Mouse (Mus musculus) liver, postnatal 0 days (tissue): ENCODE data around the gene Stk24. TPM values are rescaled to one million over a fixed set of nuclear protein-coding genes. Genes with fewer than 3 reads are reported as not detected.

Source experiments
- ATAC-seq: fragments of 200-750 bp; cut with Nextera tagmentation; 2 replicates; pipeline ENCODE4 v1.8.0; 2017; ENCODE audit warnings: mild to moderate bottlenecking, moderate library complexity
- DNase-seq: peaks from one replicate; pipeline ENCODE4 v3.0.0-alpha.2; 2016
- H3K27ac ChIP-seq: fragments of 300-500 bp; sonication (generic); 2 replicates; pipeline ENCODE4 v1.5.1; 2014; ENCODE audit warnings: antibody characterized with exemption, moderate library complexity, mild to moderate bottlenecking, low read depth
- H3K27me3 ChIP-seq: fragments of 300-500 bp; sonication (generic); 2 replicates; pipeline ENCODE4 v1.6.1; 2014; ENCODE audit warnings: low read length, control low read depth, mixed read lengths; ENCODE audit not compliant: insufficient read depth
- H3K36me3 ChIP-seq: fragments of 300-500 bp; sonication (generic); replicated peaks from 2 replicates; pipeline ENCODE4 v1.6.1; 2014; ENCODE audit warnings: mild to moderate bottlenecking, control low read depth, low read length, moderate library complexity, mixed read lengths; ENCODE audit not compliant: insufficient read depth
- H3K4me1 ChIP-seq: fragments of 300-500 bp; sonication (generic); 2 replicates; pipeline ENCODE4 v1.6.1; 2014; ENCODE audit warnings: antibody characterized with exemption, mild to moderate bottlenecking, control low read depth; ENCODE audit not compliant: insufficient read depth
- H3K4me2 ChIP-seq: fragments of 300-500 bp; sonication (generic); 2 replicates; pipeline ENCODE4 v1.6.1; 2014; ENCODE audit warnings: low read depth, mild to moderate bottlenecking, low read length, moderate library complexity, mixed read lengths
- H3K4me3 ChIP-seq: fragments of 300-500 bp; sonication (generic); 2 replicates; pipeline ENCODE4 v1.5.1; 2014; ENCODE audit warnings: low read depth, low read length
- H3K9ac ChIP-seq: fragments of 300-500 bp; sonication (generic); replicated peaks from 2 replicates; pipeline ENCODE4 v1.6.1; 2014; ENCODE audit warnings: mild to moderate bottlenecking, moderate library complexity
- H3K9me3 ChIP-seq: fragments of 300-500 bp; sonication (generic); 2 replicates; pipeline ENCODE4 v1.6.1; 2016; ENCODE audit warnings: mild to moderate bottlenecking, control low read depth, low read length, mixed read lengths
- CTCF ChIP-seq: sonication (generic); IDR thresholded peaks from 2 replicates; pipeline ENCODE4 v1.5.1; 2016; ENCODE audit warnings: antibody characterized with exemption, low read depth
- EP300 ChIP-seq: IDR thresholded peaks from 2 replicates; pipeline ENCODE4 v1.6.1; 2016; ENCODE audit warnings: antibody characterized with exemption, low read depth, mild to moderate bottlenecking
- WGBS: fragments of 180-500 bp; shearing (Covaris S2); extraction: QIAGEN DNeasy Blood & Tissue Kit; methylation state at CpG from one replicate; pipeline ENCODE4 v1.1.7; 2014; ENCODE audit not compliant: insufficient replicate concordance; 5-methylcytosine and 5-hydroxymethylcytosine counted together
- polyA plus RNA-seq: library from polyadenylated mRNA; unstranded; fragments of >200 nt; fragmentation: Nextera tagmentation; extraction: Ambion mirVana; gene quantifications from 2 replicates; pipeline ENCODE4 v1.2.1, GENCODE M21; 2015

Stk24 gene
- polyA plus RNA-seq, 1 experiment from 2014 or later = 19.3 TPM

DNA sequence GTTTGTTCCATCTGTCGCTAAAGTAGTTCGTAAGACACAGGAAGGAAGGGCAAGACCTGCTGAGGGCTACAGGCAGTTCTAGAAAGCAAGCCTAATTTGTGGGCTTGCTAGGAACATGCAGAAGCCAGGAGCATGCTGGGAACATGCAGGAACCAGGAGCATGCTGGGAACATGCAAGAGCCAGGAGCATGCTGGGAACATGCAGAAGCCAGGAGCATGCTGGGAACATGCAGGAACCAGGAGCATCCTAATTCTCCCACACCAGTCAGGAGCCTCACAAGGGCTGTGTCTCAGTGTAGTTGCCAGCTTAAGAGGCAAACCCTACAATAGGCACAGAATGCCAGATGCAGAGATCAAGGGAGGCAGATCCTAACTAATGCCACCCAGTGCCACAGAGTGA is 53.4 kb downstream of the Stk24 start:
- no peak overlapping the region for H3K27ac ChIP-seq
- DNase-seq (no peak), ATAC-seq (no peak)
- no peak overlapping the region for H3K4me2 ChIP-seq
- no peaks in the 10 kb centered on the region for H3K9me3 ChIP-seq
- H3K4me1 ChIP-seq = peaks cover 56% of the 10 kb centered on the region
- no peaks in the 10 kb centered on the region for H3K27me3 ChIP-seq
- H3K4me3 ChIP-seq = no peak overlapping the region
- TF ChIP-seq EP300 = no peak
- no peak for TF ChIP-seq CTCF
- 41% methylated on average over 2 of the region's 2 CpGs for whole genome bisulfite sequencing
- no peak overlapping the region for H3K9ac ChIP-seq
- H3K36me3 ChIP-seq = 0 out of 2 replicates have a peak, but pooled peaks cover 3% of the 10 kb centered on the region

DNA sequence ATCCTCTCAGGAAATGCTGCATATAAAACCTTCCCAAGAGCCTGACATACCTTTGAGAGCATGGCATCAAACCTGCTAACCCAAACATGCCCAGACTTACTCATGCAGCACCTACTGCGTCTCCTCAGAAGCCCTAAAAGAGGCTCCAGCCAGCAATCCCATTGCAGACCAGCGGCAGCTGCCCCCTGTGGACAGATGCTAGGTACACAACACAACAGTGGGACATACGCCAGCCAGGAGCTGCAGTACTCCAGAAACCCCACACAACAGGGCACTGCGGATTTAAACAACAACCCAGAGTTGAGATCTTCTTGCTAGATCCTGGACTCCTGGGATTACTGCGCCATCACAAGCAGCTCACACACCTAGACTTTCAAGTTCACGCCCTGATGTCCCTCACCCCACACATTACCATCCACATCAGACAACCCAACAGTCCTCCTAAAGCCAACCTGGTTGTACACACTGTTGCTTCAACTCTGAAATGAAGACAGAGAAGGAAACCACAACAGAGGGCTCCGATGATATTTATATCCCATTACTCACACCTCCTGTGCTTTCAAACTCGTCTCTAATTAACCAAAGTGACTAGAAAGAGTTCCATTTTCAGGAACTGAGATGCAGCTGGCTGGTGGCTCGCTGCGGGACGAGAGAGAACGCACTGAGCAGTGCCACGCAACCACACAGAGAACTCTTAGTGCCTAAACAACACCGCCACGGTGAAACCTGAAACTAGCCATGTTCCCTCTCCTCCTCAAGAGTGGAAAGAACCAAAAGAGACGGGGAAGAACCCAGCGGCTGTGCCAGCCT is 55.1 kb downstream of the Stk24 start:
- TF ChIP-seq EP300 (no peak), CTCF (0 out of 2 replicates have a peak, but pooled peaks have one; percentile 13)
- H3K36me3 ChIP-seq = 0 out of 2 replicates have a peak, but pooled peaks cover 3% of the 10 kb centered on the region
- no peak overlapping the region for H3K4me3 ChIP-seq
- H3K4me1 ChIP-seq = peaks cover 49% of the 10 kb centered on the region
- H3K27ac ChIP-seq = peak overlapping the region; percentile 29; the same call in 1 of the 2 replicates
- ATAC-seq = peak; percentile 53
- no peaks in the 10 kb centered on the region for H3K9me3 ChIP-seq
- H3K27me3 ChIP-seq = no peaks in the 10 kb centered on the region
- no peak overlapping the region for H3K9ac ChIP-seq
- H3K4me2 ChIP-seq = no peak overlapping the region
- peak; percentile 26 for DNase-seq
- 60% methylated on average over 17 of the region's 17 CpGs for WGBS

DNA sequence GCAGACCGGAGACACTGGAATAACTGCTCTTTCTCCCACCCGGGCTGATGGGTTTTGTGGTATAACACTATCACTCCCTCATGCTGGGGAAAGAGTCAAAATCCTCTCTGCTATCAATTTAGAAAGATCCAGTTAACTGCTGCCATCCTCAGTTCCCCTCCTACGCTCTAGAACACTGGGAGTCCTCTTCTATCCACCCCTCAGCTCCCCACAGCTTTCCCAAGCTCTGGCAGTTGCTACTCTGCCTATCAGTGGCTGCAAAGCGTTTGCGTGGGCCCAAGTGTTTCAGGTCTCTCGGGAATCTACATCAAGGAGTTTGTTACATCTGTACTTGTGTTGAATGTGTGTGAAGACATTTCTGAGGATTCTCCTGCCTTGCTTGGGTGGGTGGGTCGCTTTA is 57.2 kb downstream of the Stk24 start:
- Histone ChIP-seq H3K4me1 (peaks cover 44% of the 10 kb centered on the region), H3K36me3 (0 out of 2 replicates have a peak, but pooled peaks cover 3% of the 10 kb centered on the region), H3K9me3 (no peaks in the 10 kb centered on the region), H3K9ac (no peak overlapping the region), H3K4me2 (no peak overlapping the region), H3K4me3 (no peak overlapping the region), H3K27me3 (no peaks in the 10 kb centered on the region), H3K27ac (no peak overlapping the region)
- 70% methylated on average over 7 of the region's 7 CpGs for WGBS
- DNase-seq (no peak), ATAC-seq (no peak)
- no peak for TF ChIP-seq CTCF
- no peak for TF ChIP-seq EP300

DNA sequence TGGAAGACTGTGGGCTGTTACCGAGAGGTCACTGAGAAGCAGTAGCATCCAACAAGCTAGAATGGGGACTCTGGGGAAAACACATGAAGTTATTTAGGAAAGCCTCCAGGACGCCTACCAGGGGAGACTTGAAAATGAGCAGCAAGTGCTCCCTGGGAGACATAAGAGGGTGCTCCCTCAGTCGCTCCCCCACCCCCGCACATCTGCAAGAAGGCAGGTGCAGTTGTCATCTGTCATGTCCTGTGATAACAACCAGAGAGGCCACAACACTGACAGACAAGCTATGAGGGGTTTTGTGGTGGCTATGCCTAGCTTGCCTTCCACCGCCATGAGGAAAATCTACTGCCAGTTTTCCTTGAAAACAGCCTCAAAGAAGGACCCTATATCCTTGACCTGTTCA is 57.7 kb downstream of the Stk24 start:
- no peaks in the 10 kb centered on the region for H3K9me3 ChIP-seq
- ATAC-seq (no peak), DNase-seq (no peak)
- H3K27me3 ChIP-seq = no peaks in the 10 kb centered on the region
- H3K4me3 ChIP-seq = no peak overlapping the region
- H3K36me3 ChIP-seq = 0 out of 2 replicates have a peak, but pooled peaks cover 3% of the 10 kb centered on the region
- TF ChIP-seq EP300 (no peak), CTCF (no peak)
- H3K27ac ChIP-seq = no peak overlapping the region
- no peak overlapping the region for H3K9ac ChIP-seq
- peaks cover 44% of the 10 kb centered on the region for H3K4me1 ChIP-seq
- H3K4me2 ChIP-seq = no peak overlapping the region
- WGBS = 87% methylated on average over 5 of the region's 5 CpGs

DNA sequence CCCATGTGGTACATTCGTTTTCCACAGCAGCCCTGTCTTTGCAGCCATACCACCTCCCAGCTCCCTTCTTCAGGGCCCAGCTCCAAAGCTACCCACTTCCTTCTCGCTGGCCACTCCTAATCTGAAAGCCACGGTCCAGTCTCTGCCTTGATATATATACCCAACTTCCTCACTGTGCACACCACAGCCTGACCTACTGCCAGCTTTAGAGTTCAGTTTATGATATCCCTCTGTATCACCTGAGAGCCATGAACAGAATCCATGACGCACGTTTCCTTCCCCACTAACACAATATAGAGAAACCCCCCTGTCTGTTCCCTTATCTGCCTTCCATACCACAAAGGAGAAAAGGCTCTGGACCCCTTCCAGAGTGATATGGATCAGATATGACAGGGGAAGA is 61.4 kb downstream of the Stk24 start:
- ATAC-seq (no peak), DNase-seq (no peak)
- WGBS = 26% methylated on average over 5 of the region's 5 CpGs
- no peaks in the 10 kb centered on the region for H3K36me3 ChIP-seq
- H3K27me3 ChIP-seq = no peaks in the 10 kb centered on the region
- H3K4me3 ChIP-seq = no peak overlapping the region
- no peak overlapping the region for H3K9ac ChIP-seq
- H3K9me3 ChIP-seq = no peaks in the 10 kb centered on the region
- no peak overlapping the region for H3K27ac ChIP-seq
- no peak overlapping the region for H3K4me2 ChIP-seq
- TF ChIP-seq CTCF (no peak), EP300 (no peak)
- peaks cover 24% of the 10 kb centered on the region for H3K4me1 ChIP-seq

DNA sequence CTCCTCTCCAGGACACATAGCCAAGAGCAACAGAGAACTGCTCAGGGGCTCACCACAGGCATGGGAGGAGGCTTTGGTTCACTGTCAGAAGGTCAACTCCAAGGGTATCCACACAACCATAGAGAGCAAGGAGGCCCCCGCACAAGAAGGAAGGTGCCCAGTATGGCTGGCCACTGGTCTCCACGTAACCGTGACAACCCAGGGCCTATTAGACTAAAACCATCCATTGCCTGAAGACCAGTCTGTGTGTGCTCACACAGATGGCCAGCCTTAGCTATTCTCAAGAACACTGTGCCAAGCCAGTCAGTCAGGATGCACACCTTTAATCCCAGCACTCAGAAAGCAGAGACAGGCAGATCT is 62.5 kb downstream of the Stk24 start:
- no peak overlapping the region for H3K4me3 ChIP-seq
- H3K27ac ChIP-seq = no peak overlapping the region
- WGBS = 89% methylated on average over 3 of the region's 3 CpGs
- ATAC-seq (no peak), DNase-seq (no peak)
- no peaks in the 10 kb centered on the region for H3K27me3 ChIP-seq
- H3K9ac ChIP-seq = no peak overlapping the region
- H3K36me3 ChIP-seq = no peaks in the 10 kb centered on the region
- H3K9me3 ChIP-seq = no peaks in the 10 kb centered on the region
- H3K4me1 ChIP-seq = peaks cover 16% of the 10 kb centered on the region
- TF ChIP-seq EP300 = no peak
- TF ChIP-seq CTCF = no peak
- no peak overlapping the region for H3K4me2 ChIP-seq
